Mouse (Mus musculus) left cerebral cortex, postnatal 14 days (tissue): ENCODE results near the gene Elavl2. TPM values are rescaled to one million over a fixed set of nuclear protein-coding genes. Genes with fewer than 3 reads are reported as not detected.
"Not testable (repeated sequence)": the region's sequence is repeated elsewhere in the genome, so short reads cannot be mapped to it uniquely, and the experiment has no call there.

Experiments
- DNase-seq, 2 experiments: peaks; one replicate each; pipeline ENCODE4 v3.0.0; 2021 to 2022; ENCODE audit warnings: low spot score in 2 of 2, mixed read lengths in 1 of 2
- intact Hi-C: fragments of 180-260 bp; cut with DNase I; formaldehyde crosslinking; loops from one replicate; pipeline ENCODE4 v1.15.1; 2025
- total RNA-seq, 2 experiments: library from RNA; stranded (reverse); gene quantifications; 2 replicates each; pipeline ENCODE4 v1.2.3; 2021

The Elavl2 gene
- total RNA-seq, 2 experiments from 2014 or later: 104 to 109 TPM

GRCm38 (mm10) chr4:91363963-91364362 is 36.6 kb downstream of the Elavl2 start:
- intact Hi-C loops: no loop called here
- DNase-seq: no peak

- no peak for DNase-seq
- intact Hi-C loops: no loop called here
Measured at GRCm38 (mm10) chr4:91362520-91362919, 38.1 kb downstream of the Elavl2 start.

DNA sequence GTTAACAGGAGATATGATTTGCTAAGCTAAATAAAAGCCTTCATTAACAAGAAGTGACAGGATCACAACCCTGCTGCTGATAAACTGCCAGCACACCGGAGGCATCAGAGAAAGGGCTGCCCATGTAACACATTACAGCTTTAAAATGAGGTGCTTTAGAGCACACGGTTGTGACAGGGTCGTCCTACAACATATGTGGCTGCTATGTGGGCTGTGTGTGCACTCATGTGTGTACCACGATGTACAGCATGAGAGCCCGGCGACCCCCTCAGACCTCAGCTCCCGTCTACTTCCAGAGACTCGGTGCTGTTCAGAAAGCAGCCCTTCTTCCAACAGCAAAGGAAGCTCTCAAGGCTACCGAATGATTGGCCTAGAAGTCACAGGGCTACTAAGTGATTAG is 47.4 kb downstream of the Elavl2 start:
- intact Hi-C loops: no loop called here
- no peak for DNase-seq

DNA sequence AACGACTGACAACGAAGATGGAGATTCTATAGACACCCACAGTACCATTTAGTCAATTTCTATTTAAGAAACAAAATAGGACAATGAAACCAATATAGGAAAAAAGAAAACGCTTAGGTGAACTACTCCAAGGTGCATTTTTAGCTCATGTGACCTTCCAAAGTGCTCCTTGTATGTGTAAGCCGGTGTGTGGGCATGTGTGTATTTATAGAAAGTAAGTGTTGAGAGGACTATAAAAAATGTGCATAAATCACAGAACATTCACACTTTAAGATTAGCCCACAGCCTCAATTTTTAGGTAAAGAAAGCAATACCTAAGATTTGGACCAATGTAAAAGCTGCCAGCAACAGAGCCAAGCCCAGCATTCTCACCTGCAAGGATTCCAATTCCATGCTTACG is 51.0 kb downstream of the Elavl2 start:
- intact Hi-C loops: no loop called here
- peak in 1 of 2 experiments; percentile 60 for DNase-seq

DNA sequence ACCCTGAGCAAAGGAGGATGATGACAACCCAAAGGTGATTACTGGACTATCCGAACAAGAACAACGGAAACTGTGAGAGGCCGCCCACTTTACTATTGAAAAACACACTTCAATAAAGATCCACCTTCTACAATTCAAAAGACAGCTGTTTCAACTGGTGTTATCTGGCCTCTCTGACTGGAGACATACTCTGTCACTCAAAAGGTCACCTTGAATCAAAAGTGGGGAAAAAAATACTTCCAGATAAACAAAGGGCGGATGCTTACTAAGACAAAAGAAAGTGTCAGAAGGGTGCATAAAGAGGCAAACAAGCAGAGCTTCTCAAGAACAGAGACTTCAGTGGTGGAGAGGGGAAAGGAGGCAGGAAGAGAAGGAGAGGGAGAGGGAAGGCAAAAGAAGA is 66.4 kb downstream of the Elavl2 start:
- no peak for DNase-seq
- intact Hi-C loops: no loop called here

DNA sequence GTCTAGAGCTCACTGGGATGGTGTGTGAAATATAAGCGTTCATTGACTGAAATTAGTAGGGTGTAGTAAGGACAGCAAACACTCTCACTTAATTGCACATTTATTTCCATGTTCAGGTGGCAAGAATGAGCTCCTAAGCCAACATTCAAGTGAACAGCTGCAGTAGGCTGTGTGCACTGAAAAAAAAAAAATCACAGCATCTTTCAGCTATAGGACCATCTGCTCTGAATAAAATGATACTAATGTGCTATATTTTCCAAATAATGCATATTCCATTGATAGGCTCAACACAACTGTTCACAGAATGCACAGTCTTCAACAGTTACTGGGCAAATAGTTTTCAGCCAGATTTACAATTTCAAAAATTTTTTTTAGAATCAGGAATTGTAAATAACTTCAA is 89.8 kb downstream of the Elavl2 start:
- intact Hi-C loops: no loop called here

DNA sequence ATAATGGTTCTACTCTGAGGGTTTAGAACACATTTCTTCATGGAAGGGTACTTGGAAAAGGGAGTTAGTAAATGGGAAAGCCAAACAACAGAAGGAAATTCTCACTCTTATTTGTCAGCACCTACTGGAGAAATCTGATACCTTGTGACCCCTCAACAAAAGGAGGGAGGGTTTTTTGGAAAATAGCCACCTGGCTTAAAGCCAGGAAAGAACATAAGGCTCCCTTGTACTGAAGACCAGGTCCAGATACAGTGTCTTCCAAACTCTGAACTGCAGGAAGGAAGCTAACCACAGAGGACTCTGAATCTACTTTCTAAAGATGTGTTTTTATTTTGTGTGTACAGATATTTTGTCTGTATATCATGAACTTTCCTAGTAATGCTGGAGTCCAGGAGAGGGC is 102.9 kb downstream of the Elavl2 start:
- intact Hi-C loops: no loop called here
- no peak for DNase-seq

More for the DNA sequence above, 89.8 kb downstream of the Elavl2 start:
- DNase-seq: no peak

GRCm38 (mm10) chr4:91295317-91295716 is 105.3 kb downstream of the Elavl2 start:
- intact Hi-C loops: no loop called here
- no peak for DNase-seq

GRCm38 (mm10) chr4:91291526-91291925 is 109.1 kb downstream of the Elavl2 start:
- no peak for DNase-seq
- intact Hi-C loops: no loop called here

DNA sequence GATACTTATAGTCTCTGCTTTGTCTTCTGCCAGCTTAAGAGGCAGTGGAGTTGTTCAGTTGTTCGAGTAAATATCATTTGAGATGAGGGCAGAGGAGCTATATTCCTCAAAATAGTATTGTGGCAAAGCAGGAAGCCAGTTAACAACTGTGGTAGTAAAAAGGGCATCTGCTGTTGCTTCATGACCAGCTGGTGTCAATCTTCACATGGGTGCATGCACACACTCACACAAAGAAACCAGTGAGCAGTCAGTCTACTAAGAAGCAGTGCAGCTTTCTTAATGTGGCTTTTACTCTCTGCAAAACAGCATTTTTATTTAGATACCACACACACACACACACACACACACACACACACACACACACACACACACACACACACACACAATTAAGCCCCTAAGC is 110.2 kb downstream of the Elavl2 start:
- intact Hi-C loops: no loop called here
- no peak for DNase-seq

DNA sequence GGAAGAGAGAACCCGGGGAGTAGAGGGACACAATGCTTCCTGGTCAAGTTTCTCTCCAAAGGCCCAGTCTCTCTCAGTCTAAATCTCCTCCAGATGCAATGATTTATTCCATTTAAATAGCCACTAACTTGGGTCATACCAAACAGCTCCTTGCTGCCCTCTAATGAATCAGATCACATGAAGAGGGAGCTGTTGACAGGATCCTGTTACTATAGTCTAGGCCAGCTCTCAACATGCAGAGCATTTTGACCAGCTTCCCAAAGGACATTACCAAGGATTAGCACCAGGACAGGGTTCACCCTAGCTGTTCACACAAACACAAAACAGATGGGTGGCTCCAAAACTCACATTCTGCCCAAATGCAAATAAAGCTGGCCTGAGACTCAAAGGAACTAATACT is 111.4 kb downstream of the Elavl2 start:
- intact Hi-C loops: no loop called here
- no peak for DNase-seq

- intact Hi-C loops: no loop called here
- DNase-seq: peak in 1 of 2 experiments; percentile 26
Measured at GRCm38 (mm10) chr4:91268390-91268789, 132.2 kb downstream of the Elavl2 start.

DNA sequence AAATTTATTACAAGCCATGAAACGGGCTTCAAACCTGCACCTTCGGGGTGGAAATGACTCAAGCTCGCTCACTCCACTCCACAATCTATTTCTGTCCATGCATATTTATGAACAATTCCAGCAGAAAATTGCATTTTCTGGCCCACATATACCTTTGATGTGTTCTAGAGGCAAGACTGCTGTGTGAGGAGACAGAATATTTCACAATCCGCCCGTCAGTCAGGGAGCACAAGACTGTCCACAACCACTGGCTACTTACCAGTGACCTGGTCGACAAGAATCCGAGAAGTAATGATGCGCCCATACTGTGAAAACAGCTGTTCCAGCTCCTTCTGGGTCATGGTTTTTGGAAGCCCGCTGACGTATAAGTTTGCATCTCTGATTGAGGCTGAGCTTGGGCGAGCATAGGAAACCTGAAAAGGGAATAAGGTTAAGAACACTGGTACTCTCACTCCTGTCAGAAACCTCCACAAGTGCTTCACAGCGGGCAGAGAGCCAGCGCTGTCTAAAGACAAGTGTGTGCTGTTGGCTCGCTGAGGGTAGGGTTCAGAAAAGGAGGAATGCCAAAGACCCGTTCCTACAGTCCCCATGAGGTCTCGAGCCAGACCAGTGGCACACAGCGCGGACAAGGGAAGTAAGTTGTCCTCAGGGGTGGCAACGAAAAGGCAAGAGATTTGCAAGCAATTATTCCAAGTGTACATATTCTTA is 136.7 kb downstream of the Elavl2 start:
- no peak for DNase-seq
- intact Hi-C loops: no loop called here

- intact Hi-C loops: no loop called here
- no peak for DNase-seq
Measured at GRCm38 (mm10) chr4:91262839-91263238, 137.7 kb downstream of the Elavl2 start.

- intact Hi-C loops: no loop called here
- DNase-seq: no peak
Measured at GRCm38 (mm10) chr4:91260622-91261021, 140.0 kb downstream of the Elavl2 start.

DNA sequence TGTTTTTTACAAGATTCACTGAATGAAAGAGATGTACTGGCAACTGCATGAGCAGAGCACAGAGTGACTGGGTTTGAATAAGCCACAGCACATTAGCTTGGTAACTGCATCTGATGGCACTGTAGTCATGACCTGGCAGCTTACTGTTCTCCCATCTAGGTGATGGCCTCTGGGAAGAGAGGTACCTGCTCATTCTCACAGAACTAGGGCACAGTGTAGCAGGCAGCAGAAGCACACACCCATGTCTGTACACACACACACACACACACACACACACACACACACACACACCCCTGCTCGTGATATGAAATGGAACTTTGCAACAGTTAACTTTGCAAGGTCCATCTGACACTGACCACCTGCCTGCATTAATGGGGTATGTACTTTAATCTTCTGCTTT is 151.9 kb downstream of the Elavl2 start:
- no peak for DNase-seq
- intact Hi-C loops: no loop called here

GRCm38 (mm10) chr4:91245136-91245535 is 155.4 kb downstream of the Elavl2 start:
- DNase-seq, intact Hi-C loops: not testable (repeated sequence)

DNA sequence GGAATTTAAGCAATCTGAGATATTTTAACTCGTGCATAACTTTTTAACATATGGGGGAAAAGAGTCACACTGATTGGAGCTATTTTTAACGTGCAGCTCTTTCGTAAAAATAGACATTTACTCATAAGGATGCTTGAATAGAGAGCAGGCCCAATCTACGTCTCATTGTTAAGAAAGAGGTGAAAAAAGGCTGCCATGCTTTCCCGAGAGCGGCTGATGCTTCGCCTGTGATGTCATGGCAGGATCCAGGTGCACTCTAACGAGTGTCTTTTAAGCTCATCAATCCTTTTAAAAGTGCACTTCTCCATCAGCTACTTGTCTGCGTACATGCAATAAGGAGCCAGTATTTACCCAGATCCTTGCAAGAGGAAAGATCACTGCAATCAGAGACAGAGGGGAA is 156.0 kb downstream of the Elavl2 start:
- DNase-seq: peak in 1 of 2 experiments; percentile 25
- intact Hi-C loops: no loop called here

GRCm38 (mm10) chr4:91243896-91244295 is 156.7 kb downstream of the Elavl2 start:
- intact Hi-C loops: no loop called here
- DNase-seq: no peak

DNA sequence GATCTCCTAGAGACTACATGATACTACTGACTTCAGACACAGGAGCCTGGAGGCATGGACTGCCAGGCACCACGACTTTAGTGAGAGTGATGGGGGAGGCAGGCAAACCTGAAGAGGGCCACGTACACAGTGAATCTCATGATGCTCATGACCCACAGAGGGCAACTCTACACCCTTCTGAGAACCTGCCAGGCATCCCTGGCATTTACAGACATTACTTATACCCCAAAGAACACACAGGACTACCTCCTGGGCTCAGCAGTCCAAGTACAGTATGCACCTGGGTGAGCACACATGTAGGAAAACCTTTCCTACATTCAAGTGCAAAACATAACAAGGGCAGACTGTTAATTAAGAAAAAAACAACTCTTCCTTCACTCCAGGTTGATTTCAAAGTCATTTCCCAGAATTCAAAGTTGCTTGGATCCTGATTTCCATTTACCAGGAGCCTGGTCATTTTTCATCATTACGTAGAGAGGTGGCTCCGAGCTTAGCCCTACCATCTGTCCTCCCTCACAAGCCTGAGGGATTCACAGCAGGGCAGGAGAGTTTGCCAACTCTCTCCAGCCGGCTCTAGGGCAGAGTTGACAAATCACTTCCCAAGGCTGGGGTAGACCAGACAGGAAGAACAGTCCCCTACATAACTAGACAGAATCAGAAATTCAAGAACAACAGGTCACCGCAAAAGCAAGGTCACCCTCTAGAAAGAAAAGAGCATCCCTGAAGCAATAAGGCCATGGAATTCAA is 161.7 kb downstream of the Elavl2 start:
- intact Hi-C loops: no loop called here
- DNase-seq: no peak

- intact Hi-C loops: no loop called here
- no peak for DNase-seq
Measured at GRCm38 (mm10) chr4:91236976-91237375, 163.6 kb downstream of the Elavl2 start.
